Mouse (Mus musculus) G1E (cell line): ENCODE measurements around the gene Zfp9. TPM values are rescaled to one million over a fixed set of nuclear protein-coding genes. Genes with fewer than 3 reads are reported as not detected.

Experiments used
- ATAC-seq: 2 replicates; pipeline ENCODE4 v1.8.0; 2016; ENCODE audit warnings: mild to moderate bottlenecking; ENCODE audit not compliant: insufficient number of reproducible peaks, poor library complexity, low FRiP score, severe bottlenecking; ENCODE audit errors: extremely low read depth
- DNase-seq: peaks from one replicate; pipeline ENCODE4 v3.0.0; 2012; ENCODE audit warnings: low spot score
- H3K27me3 ChIP-seq: 2 replicates; pipeline ENCODE4 v1.6.1; 2012; ENCODE audit warnings: mild to moderate bottlenecking, low read length, inconsistent platforms; ENCODE audit not compliant: insufficient read depth
- H3K36me3 ChIP-seq: replicated peaks from 2 replicates; pipeline ENCODE3; 2012; ENCODE audit warnings: mild to moderate bottlenecking, inconsistent platforms
- H3K4me1 ChIP-seq: 2 replicates; pipeline ENCODE4 v1.6.1; 2012; ENCODE audit warnings: low read depth, low read length, inconsistent platforms, mixed read lengths; ENCODE audit not compliant: insufficient read depth
- H3K4me3 ChIP-seq: 2 replicates; pipeline ENCODE4 v1.5.1; 2012; ENCODE audit warnings: low read depth, mild to moderate bottlenecking, inconsistent platforms, low read length, moderate library complexity, mixed read lengths
- H3K9me3 ChIP-seq: replicated peaks from 2 replicates; pipeline ENCODE4 v1.6.1; 2012; ENCODE audit warnings: inconsistent platforms
- CTCF ChIP-seq: IDR thresholded peaks from 2 replicates; pipeline ENCODE4 v1.5.1; 2012; ENCODE audit warnings: low read depth, low read length, inconsistent platforms, mixed read lengths
- GATA1 ChIP-seq: IDR thresholded peaks from 2 replicates; pipeline ENCODE4 v1.6.1; 2012; ENCODE audit warnings: borderline replicate concordance, low read length, inconsistent platforms, mixed read lengths
- GATA2 ChIP-seq: IDR thresholded peaks from 2 replicates; pipeline ENCODE4 v1.6.1; 2012; ENCODE audit warnings: low read depth, low read length, inconsistent platforms, borderline replicate concordance
- POLR2AphosphoS5 ChIP-seq: IDR thresholded peaks from 2 replicates; pipeline ENCODE4 v1.6.1; 2012; ENCODE audit warnings: low read depth, low read length, inconsistent platforms; ENCODE audit not compliant: insufficient replicate concordance
- TAL1 ChIP-seq: conservative IDR thresholded peaks from 2 replicates; pipeline ENCODE4 v1.6.1; 2012; ENCODE audit warnings: low read depth, low read length, inconsistent platforms, mixed read lengths
- polyA plus RNA-seq: library from polyadenylated mRNA; stranded (reverse); fragments of >175 nt; gene quantifications from 2 replicates; pipeline ENCODE4 v1.2.3, GENCODE M21; 2012
- total RNA-seq, 2 experiments: library from RNA; stranded (forward) in 1 of 2; stranded (reverse) in 1 of 2; fragments of 200-1000 nt in 1 of 2; fragments of >200 nt in 1 of 2; fragmentation: Nextera tagmentation in 1 of 2; gene quantifications; 2 replicates each; pipeline ENCODE4 v1.2.3; 2014 to 2017

Gene Zfp9
- total and polyA plus RNA-seq, 3 experiments: 0.11 to 0.38 TPM; not detected in 1

DNA sequence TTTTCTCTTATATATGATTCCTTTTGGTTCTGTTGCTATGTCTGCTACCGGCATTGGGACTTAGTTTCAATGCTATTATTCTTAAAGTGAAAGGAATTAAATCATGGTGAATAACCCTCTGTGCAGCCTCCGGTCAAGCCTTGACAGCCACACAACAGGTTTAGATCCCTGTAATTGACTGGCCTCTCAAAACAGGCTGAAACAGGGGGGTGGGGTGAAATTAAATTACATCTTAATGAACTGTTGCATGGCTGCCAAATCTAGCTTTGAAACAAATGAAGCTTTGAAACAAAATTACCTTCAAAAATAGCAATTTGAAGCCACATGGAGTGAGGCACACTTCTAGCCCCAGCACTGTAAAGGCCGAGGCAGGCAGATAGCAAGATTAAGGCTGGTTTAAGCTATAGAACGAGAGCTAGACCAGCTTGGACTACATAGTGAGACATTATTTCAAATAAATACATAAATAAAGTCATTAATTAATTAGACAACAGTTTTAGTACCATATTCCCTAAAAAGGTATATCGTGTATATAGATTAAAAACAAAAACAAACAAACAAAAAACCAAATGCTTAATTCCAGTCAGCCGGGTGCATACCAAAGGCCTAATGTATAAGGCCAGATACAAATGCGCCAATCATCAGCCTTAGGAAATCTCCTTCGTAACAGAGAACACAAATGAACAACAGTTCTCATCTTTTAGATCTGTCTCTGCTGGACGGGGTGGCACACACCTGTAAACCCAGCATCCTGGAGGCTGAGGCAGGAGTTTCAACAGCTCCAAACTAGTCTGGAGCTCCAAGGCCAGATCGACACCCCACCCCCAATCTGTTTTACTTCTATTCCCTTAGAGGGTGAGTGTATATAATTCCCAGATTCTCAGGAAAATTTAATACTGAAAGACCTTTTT, 990 bp downstream of the Zfp9 start:
- Histone ChIP-seq H3K4me1 (no peaks in the 10 kb centered on the region), H3K36me3 (no peaks in the 10 kb centered on the region), H3K4me3 (no peak overlapping the region), H3K27me3 (peaks cover 7% of the 10 kb centered on the region; the same call in 1 of the 2 replicates), H3K9me3 (no peaks in the 10 kb centered on the region)
- TF ChIP-seq CTCF (no peak), GATA2 (no peak), GATA1 (no peak), POLR2AphosphoS5 (no peak), TAL1 (no peak)
- no peak for ATAC-seq
- DNase-seq: no peak

DNA sequence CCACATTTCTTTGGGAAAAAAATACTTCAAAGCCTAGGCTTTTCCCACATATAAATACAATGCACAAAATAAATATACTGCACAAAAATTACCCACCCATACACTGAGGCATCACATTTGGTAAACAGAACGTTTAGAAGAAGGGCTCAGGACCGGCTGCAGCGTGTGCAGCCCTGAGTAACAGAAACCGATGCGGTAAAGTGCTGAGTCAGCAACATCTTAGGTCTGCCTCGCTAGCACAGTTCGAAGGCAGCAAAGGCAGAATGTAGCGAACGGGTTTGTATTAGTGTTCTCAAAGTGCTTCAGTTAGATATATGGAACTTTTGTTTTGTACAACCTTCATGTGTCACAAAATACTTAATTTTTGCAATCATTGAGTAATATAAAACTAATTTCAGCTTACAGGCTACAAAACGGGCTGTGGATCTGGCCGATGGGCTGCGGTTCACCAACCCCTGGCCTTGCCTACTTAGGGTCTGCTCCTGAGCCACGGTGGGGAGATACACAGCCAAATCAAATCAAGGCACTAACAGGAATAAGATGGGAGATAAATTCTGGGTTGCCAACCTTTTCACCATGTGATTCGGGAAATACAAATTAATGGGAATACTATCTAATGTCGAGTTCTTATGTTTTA, 16.9 kb downstream of the Zfp9 start:
- Histone ChIP-seq H3K36me3 (no peaks in the 10 kb centered on the region), H3K9me3 (no peaks in the 10 kb centered on the region), H3K27me3 (no peaks in the 10 kb centered on the region), H3K4me3 (no peak overlapping the region), H3K4me1 (no peaks in the 10 kb centered on the region)
- ATAC-seq: no peak
- DNase-seq: no peak
- TF ChIP-seq GATA1 (no peak), GATA2 (no peak), CTCF (no peak)

- Histone ChIP-seq H3K9me3 (no peaks in the 10 kb centered on the region), H3K36me3 (peaks cover 7% of the 10 kb centered on the region), H3K4me3 (no peak overlapping the region), H3K27me3 (no peaks in the 10 kb centered on the region), H3K4me1 (peaks cover 23% of the 10 kb centered on the region)
- ATAC-seq (no peak), DNase-seq (no peak)
- TF ChIP-seq TAL1: no peak
- no peak for TF ChIP-seq GATA2
- no peak for TF ChIP-seq POLR2AphosphoS5
- no peak for TF ChIP-seq GATA1
- no peak for TF ChIP-seq CTCF
These were observed 21.4 kb downstream of the Zfp9 start for GRCm38 (mm10) chr6:118457726-118458125.

- Histone ChIP-seq H3K36me3 (peaks cover 17% of the 10 kb centered on the region), H3K9me3 (no peaks in the 10 kb centered on the region), H3K4me1 (peaks cover 23% of the 10 kb centered on the region), H3K27me3 (no peaks in the 10 kb centered on the region), H3K4me3 (peak within 1 kb of the TSS; percentile 86)
- DNase-seq (peak; percentile 76), ATAC-seq (peak; percentile 96)
- TF ChIP-seq GATA1: no peak
- TF ChIP-seq TAL1: no peak
- TF ChIP-seq CTCF: no peak
- TF ChIP-seq POLR2AphosphoS5: no peak
These were observed 24.0 kb downstream of the Zfp9 start, which contains the start of gene Zfp248 for GRCm38 (mm10) chr6:118455042-118455631. TSS of gene Zfp248 (minus strand) at chr6:118455528.

GRCm38 (mm10) chr6:118454452-118454851, 24.7 kb downstream of the Zfp9 start:
- H3K4me1 ChIP-seq: peaks cover 23% of the 10 kb centered on the region
- no peak for ATAC-seq
- H3K36me3 ChIP-seq: peaks cover 17% of the 10 kb centered on the region
- H3K4me3 ChIP-seq: peak overlapping the region; percentile 86
- DNase-seq: peak; percentile 13
- no peaks in the 10 kb centered on the region for H3K9me3 ChIP-seq
- H3K27me3 ChIP-seq: no peaks in the 10 kb centered on the region
- no peak for TF ChIP-seq POLR2AphosphoS5
- no peak for TF ChIP-seq TAL1
- TF ChIP-seq CTCF: no peak
- no peak for TF ChIP-seq GATA1
- TF ChIP-seq GATA2: no peak

DNA sequence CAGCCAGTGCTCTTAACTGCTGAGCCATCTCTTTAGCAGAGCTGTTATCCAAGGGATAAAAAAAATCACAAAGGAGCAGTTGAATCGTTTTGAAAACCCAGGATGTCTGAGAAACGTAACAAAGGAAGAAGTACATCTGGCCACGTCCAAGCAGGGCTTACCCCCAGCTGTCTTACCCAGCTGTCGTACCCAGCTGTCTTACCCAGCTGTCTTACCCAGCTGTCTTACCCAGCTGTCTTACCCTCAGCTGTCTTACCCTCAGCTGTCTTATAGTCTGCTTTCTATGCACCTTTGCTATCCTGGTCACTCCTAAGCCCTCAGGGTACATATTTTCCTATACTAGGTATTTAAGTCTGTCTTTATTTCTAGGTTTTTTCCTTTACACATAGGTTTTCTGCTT, 47.6 kb downstream of the Zfp9 start:
- Histone ChIP-seq H3K4me1 (no peaks in the 10 kb centered on the region), H3K9me3 (peaks cover 11% of the 10 kb centered on the region), H3K27me3 (no peaks in the 10 kb centered on the region), H3K4me3 (no peak overlapping the region), H3K36me3 (peaks cover 33% of the 10 kb centered on the region)
- TF ChIP-seq GATA1 (no peak), CTCF (no peak), GATA2 (no peak), POLR2AphosphoS5 (no peak)
- ATAC-seq: no peak
- DNase-seq: no peak
